Mouse (Mus musculus): Measurements from ENCODE around the gene Zcchc24.

The Zcchc24 gene

GRCm38 (mm10) chr14:25749143-25749909, 19.5 kb downstream of the Zcchc24 start:
- in situ Hi-C loops (cut with MboI, MseI): loop anchor here in 1 of 2 experiments (10.0 kb wide), 1 partner anchor 985 kb away; no protein-coding TSS in a partner anchor

- in situ Hi-C loops (cut with MboI, MseI): loop anchor here in 1 of 2 experiments (10.0 kb wide), 1 partner anchor 983 kb away; no protein-coding TSS in a partner anchor
Measured at GRCm38 (mm10) chr14:25747996-25748756, 20.7 kb downstream of the Zcchc24 start.

- in situ Hi-C loops (cut with MboI, MseI): loop anchor here in 1 of 2 experiments (10.0 kb wide), 1 partner anchor 982 kb away; no protein-coding TSS in a partner anchor
Measured at GRCm38 (mm10) chr14:25746971-25747945, 21.6 kb downstream of the Zcchc24 start.

- in situ Hi-C loops (cut with MboI, MseI): loop anchor here in 1 of 2 experiments (10.0 kb wide), 1 partner anchor 982 kb away; no protein-coding TSS in a partner anchor
Measured at GRCm38 (mm10) chr14:25746371-25746770, 22.5 kb downstream of the Zcchc24 start.

- in situ Hi-C loops (cut with MboI, MseI): loop anchor here in 1 of 2 experiments (10.0 kb wide), 1 partner anchor 981 kb away; no protein-coding TSS in a partner anchor
Measured at GRCm38 (mm10) chr14:25745365-25746184, 23.3 kb downstream of the Zcchc24 start.

GRCm38 (mm10) chr14:25742943-25743342, 25.9 kb downstream of the Zcchc24 start:
- in situ Hi-C loops (cut with MboI, MseI): loop anchor here in 1 of 2 experiments (10.0 kb wide), 1 partner anchor 978 kb away; no protein-coding TSS in a partner anchor

GRCm38 (mm10) chr14:25741840-25742367, 26.9 kb downstream of the Zcchc24 start:
- in situ Hi-C loops (cut with MboI, MseI): loop anchor here in 1 of 2 experiments (10.0 kb wide), 1 partner anchor 977 kb away; no protein-coding TSS in a partner anchor

GRCm38 (mm10) chr14:25741211-25741610, 27.6 kb downstream of the Zcchc24 start:
- in situ Hi-C loops (cut with MboI, MseI): loop anchor here in 1 of 2 experiments (10.0 kb wide), 1 partner anchor 976 kb away; no protein-coding TSS in a partner anchor

GRCm38 (mm10) chr14:25739957-25740565, 28.8 kb downstream of the Zcchc24 start:
- in situ Hi-C loops (cut with MboI, MseI): loop anchor here in 1 of 2 experiments (10.0 kb wide), 1 partner anchor 975 kb away; no protein-coding TSS in a partner anchor

- in situ Hi-C loops (cut with MboI, MseI): no loop called here
Measured at GRCm38 (mm10) chr14:25738591-25739001, 30.2 kb downstream of the Zcchc24 start.

- in situ Hi-C loops (cut with MboI, MseI): no loop called here
Measured at GRCm38 (mm10) chr14:25736589-25736988, 32.2 kb downstream of the Zcchc24 start.

- in situ Hi-C loops (cut with MboI, MseI): no loop called here
Measured at GRCm38 (mm10) chr14:25736140-25736539, 32.7 kb downstream of the Zcchc24 start.

- in situ Hi-C loops (cut with MboI, MseI): no loop called here
Measured at GRCm38 (mm10) chr14:25734736-25735716, 33.8 kb downstream of the Zcchc24 start.

- in situ Hi-C loops (cut with MboI, MseI): loop anchor here in 1 of 2 experiments (5.0 kb wide), 1 partner anchor 70 kb away; no protein-coding TSS in a partner anchor
Measured at GRCm38 (mm10) chr14:25727149-25727510, 41.7 kb downstream of the Zcchc24 start.

- in situ Hi-C loops (cut with MboI, MseI): loop anchor here in 1 of 2 experiments (5.0 kb wide), 1 partner anchor 71 kb away; no protein-coding TSS in a partner anchor
Measured at GRCm38 (mm10) chr14:25726226-25727148, 42.4 kb downstream of the Zcchc24 start.

- in situ Hi-C loops (cut with MboI, MseI): loop anchor here in 1 of 2 experiments (5.0 kb wide), 1 partner anchor 72 kb away; no protein-coding TSS in a partner anchor
Measured at GRCm38 (mm10) chr14:25725690-25726089, 43.1 kb downstream of the Zcchc24 start.

All from T-helper 17 cell (primary cell).